Mouse (Mus musculus) ES-E14 (cell line): ENCODE results near the gene Sfxn5. TPM values are rescaled to one million over a fixed set of nuclear protein-coding genes. Genes with fewer than 3 reads are reported as not detected.

Experiments
- DNase-seq: peaks from one replicate; pipeline ENCODE4 v3.0.0-alpha.2; 2013; ENCODE audit warnings: low read depth, low spot score
- H3K27ac ChIP-seq: 2 replicates; pipeline ENCODE4 v1.5.1; 2012; ENCODE audit warnings: low read depth, mild to moderate bottlenecking, low read length, moderate library complexity, mixed read lengths; ENCODE audit not compliant: poor library complexity, insufficient read depth, severe bottlenecking
- H3K36me3 ChIP-seq: 2 replicates; pipeline ENCODE4 v1.6.1; 2012; ENCODE audit warnings: mild to moderate bottlenecking, low read length, moderate library complexity, mixed read lengths; ENCODE audit not compliant: control insufficient read depth, poor library complexity, insufficient read depth, severe bottlenecking
- H3K4me1 ChIP-seq, 2 experiments: fragments of 150-350 bp in 1 of 2; sonication (generic) in 1 of 2; 2 replicates each; pipeline ENCODE4 v1.6.1; 2012; ENCODE audit warnings: low read length in 2 of 2, mild to moderate bottlenecking in 1 of 2, mixed read lengths in 1 of 2; ENCODE audit not compliant: control insufficient read depth in 2 of 2, insufficient read depth in 2 of 2, poor library complexity in 1 of 2
- H3K4me3 ChIP-seq, 2 experiments: fragments of 150-350 bp in 1 of 2; sonication (generic) in 1 of 2; 2 replicates each; pipeline ENCODE4 v1.5.1; 2012; ENCODE audit warnings: low read length in 2 of 2, low read depth in 1 of 2, mild to moderate bottlenecking in 1 of 2, mixed read lengths in 1 of 2; ENCODE audit not compliant: insufficient read depth in 1 of 2, poor library complexity in 1 of 2, severe bottlenecking in 1 of 2
- H3K9ac ChIP-seq: 2 replicates; pipeline ENCODE4 v1.6.1; 2012; ENCODE audit warnings: low read depth, mild to moderate bottlenecking, low read length, mixed read lengths; ENCODE audit not compliant: poor library complexity, insufficient read depth, severe bottlenecking
- H3K9me3 ChIP-seq: fragments of 150-350 bp; sonication (generic); 2 replicates; pipeline ENCODE4 v1.6.1; 2012; ENCODE audit warnings: low read depth, mild to moderate bottlenecking, low read length; ENCODE audit not compliant: control insufficient read depth, insufficient read depth
- CHD2 ChIP-seq: IDR thresholded peaks from 2 replicates; pipeline ENCODE4 v1.6.1; 2014; ENCODE audit warnings: mild to moderate bottlenecking, low read depth, low read length, inconsistent platforms
- HCFC1 ChIP-seq: IDR thresholded peaks from 2 replicates; pipeline ENCODE4 v1.6.1; 2012; ENCODE audit warnings: low read length, inconsistent platforms, borderline replicate concordance; ENCODE audit not compliant: insufficient read depth
- MAFK ChIP-seq: IDR thresholded peaks from 2 replicates; pipeline ENCODE4 v1.6.1; 2014; ENCODE audit warnings: mild to moderate bottlenecking, low read depth, low read length, inconsistent platforms; ENCODE audit not compliant: insufficient read depth
- ZC3H11A ChIP-seq: IDR thresholded peaks from 2 replicates; pipeline ENCODE4 v1.6.1; 2012; ENCODE audit warnings: low read depth, mild to moderate bottlenecking, inconsistent platforms, low read length, borderline replicate concordance
- ZNF384 ChIP-seq: IDR thresholded peaks from 2 replicates; pipeline ENCODE4 v1.6.1; 2012; ENCODE audit warnings: low read depth, low read length, inconsistent platforms
- in situ Hi-C, 2 experiments: fragments of 600-800 bp; cut with MboI; formaldehyde crosslinking; loops; one replicate each; pipeline ENCODE4 v1.15.1; 2025; ENCODE audit warnings: low sequenced_read_pairs in 2 of 2, inconsistent platforms in 1 of 2; ENCODE audit not compliant: unreplicated experiment in 2 of 2
- total RNA-seq: library from RNA; depleted of rRNA; stranded (reverse); fragments of 300-350 nt; gene quantifications from 2 replicates; pipeline ENCODE4 v1.2.3, GENCODE M21; 2012

Gene Sfxn5
- total RNA-seq, 1 experiment, result 4.9 TPM

DNA sequence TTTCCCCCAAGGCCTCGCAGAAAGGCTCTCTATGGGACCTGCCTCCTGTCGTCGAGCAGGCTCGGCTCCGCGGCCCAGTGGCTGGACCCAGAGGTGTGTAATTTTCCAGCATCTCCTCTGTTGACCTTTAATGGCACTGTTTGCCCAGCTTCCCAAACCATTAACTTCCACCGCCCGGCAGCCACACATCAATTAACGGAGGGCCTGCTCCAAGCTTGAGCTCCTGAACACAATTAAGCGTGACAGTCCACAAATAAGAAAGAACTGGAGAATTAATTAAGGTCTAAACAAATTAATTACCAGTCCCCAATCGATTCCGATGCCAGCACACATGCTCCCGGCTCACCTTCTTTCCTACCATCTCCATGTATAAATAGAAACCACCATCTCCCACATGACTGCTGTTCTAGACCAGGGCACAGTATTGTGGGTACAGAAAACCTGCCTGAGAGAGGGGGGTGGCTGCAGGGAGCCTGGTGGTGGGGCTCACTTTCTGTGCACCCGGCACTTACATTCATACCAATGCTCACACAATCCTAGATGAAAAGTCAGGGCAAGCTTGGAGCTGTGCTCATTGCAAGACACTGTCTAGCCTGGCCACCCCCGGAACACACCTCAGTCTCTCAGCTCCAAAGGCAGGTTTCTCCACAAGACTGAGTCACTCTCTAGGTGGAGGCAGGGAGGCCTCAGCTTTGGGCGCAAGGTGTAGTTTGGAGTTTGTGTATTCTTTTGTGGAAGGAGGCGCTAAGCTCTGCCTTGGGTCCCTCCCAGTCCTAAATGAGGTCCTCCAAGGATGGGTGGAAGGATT, 80.8 kb downstream of the Sfxn5 start:
- Histone ChIP-seq H3K36me3 (no peaks in the 10 kb centered on the region), H3K27ac (no peak overlapping the region), H3K4me1 (peaks cover 3 to 14% of the 10 kb centered on the region in 2 experiments), H3K9me3 (no peaks in the 10 kb centered on the region), H3K9ac (no peak overlapping the region), H3K4me3 (peak overlapping the region in 1 of 2 experiments; percentile 9; a peak in 1 of 4 replicates)
- no peak for DNase-seq
- TF ChIP-seq MAFK, result no peak
- TF ChIP-seq ZNF384, result no peak
- no peak for TF ChIP-seq ZC3H11A
- TF ChIP-seq HCFC1, result no peak
- TF ChIP-seq CHD2, result no peak
- in situ Hi-C loops, result no loop called here

DNA sequence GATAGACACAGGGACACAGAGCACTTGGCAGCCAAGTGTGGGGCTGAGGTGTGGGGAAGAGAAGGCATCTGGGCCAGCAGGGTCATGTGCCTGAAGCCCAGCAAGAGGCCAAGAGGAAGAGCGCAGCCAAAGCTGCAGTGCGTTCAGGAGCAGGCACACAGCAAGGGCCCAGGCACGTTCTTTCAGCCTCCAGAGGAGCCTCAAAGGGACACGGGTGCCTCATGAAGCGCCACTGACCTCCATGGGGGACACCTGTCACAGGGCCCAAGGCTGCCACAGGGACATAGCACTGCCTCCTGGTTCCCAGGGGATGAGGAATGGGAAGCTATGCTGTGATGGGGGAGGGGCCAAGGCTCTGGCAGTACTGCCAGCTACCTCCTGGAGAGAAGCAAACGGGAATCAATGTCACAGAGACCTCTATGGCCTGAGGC, 82.4 kb downstream of the Sfxn5 start:
- TF ChIP-seq ZC3H11A (no peak), ZNF384 (no peak), HCFC1 (no peak), CHD2 (no peak), MAFK (no peak)
- Histone ChIP-seq H3K36me3 (no peaks in the 10 kb centered on the region), H3K9me3 (no peaks in the 10 kb centered on the region), H3K4me1 (peaks cover 1 to 12% of the 10 kb centered on the region in 2 experiments; a peak in 3 of 4 replicates), H3K27ac (no peak overlapping the region), H3K4me3 (no peak overlapping the region), H3K9ac (no peak overlapping the region)
- no peak for DNase-seq
- in situ Hi-C loops, result no loop called here

DNA sequence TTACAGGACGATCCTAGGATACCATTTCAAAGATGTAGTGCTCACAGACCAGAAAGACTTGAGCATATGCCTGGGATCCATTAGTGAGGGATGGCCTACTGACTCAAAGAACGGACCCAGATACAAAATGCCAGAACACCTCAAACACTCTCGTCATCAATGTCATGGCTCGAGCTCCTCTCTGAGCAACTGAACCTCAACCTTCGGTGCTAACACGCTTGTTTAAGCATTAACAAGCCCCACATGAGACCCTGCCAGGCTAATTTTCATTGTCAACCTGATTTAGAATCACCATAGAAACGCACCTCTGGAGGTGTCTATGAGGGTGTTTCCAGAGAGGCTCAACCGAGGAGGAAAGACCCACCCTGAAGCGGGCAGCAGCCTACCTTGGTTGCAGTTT, 83.4 kb downstream of the Sfxn5 start:
- H3K9ac ChIP-seq, result no peak overlapping the region
- DNase-seq, result no peak
- H3K4me3 ChIP-seq, result no peak overlapping the region
- H3K36me3 ChIP-seq, result no peaks in the 10 kb centered on the region
- in situ Hi-C loops, result no loop called here
- no peak for TF ChIP-seq ZC3H11A
- no peak for TF ChIP-seq HCFC1
- TF ChIP-seq ZNF384, result no peak
- TF ChIP-seq CHD2, result no peak
- no peak for TF ChIP-seq MAFK
- H3K4me1 ChIP-seq, result peaks cover 0 to 10% of the 10 kb centered on the region in 2 experiments; a peak in 2 of 4 replicates
- H3K9me3 ChIP-seq, result no peaks in the 10 kb centered on the region
- H3K27ac ChIP-seq, result no peak overlapping the region

DNA sequence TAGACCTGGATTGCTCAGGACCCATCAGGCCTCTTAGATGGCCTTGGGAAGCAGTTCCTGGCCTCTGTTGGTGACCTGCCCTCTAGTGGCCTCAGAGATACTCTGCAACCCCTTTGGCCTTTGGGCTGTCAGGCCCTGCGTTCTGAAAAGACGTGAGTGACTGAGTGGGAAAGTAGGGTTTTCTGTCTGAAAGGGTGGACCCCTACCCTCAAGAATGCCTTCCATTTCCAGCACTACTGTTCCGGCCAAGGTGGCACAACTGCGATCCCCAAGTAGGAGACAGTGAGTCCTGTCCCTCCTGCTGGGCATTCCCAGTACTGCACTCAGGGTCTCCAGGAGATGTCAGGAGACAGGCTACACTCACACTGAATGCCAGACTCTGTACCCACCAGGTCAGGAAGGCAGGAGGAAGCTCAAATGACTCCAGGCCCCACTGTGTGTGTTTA, 94.2 kb downstream of the Sfxn5 start:
- in situ Hi-C loops, result no loop called here
- Histone ChIP-seq H3K4me3 (no peak overlapping the region), H3K9ac (no peak overlapping the region)

More for the DNA sequence above, 94.2 kb downstream of the Sfxn5 start:
- peak; percentile 66 for DNase-seq
- no peak for TF ChIP-seq MAFK
- no peak for TF ChIP-seq ZC3H11A
- no peak for TF ChIP-seq CHD2
- TF ChIP-seq ZNF384, result no peak
- no peak for TF ChIP-seq HCFC1
- Histone ChIP-seq H3K36me3 (no peaks in the 10 kb centered on the region), H3K4me1 (peaks cover 6 to 16% of the 10 kb centered on the region in 2 experiments), H3K27ac (no peak overlapping the region), H3K9me3 (no peaks in the 10 kb centered on the region)
